Mouse (Mus musculus): ENCODE data around the gene Lgals9.

Lgals9 gene

GRCm38 (mm10) chr11:78973381-78974150 lies 11.2 kb downstream of the Lgals9 start:
- no peak for DNase-seq

- no peak for DNase-seq
These were observed 11.9 kb downstream of the Lgals9 start for GRCm38 (mm10) chr11:78972811-78973351.

GRCm38 (mm10) chr11:78972328-78972727 lies 12.4 kb downstream of the Lgals9 start:
- no peak for DNase-seq

- no peak for DNase-seq
These were observed 13.0 kb downstream of the Lgals9 start for GRCm38 (mm10) chr11:78971746-78972145.

- no peak for DNase-seq
These were observed 13.7 kb downstream of the Lgals9 start for GRCm38 (mm10) chr11:78971096-78971495.

GRCm38 (mm10) chr11:78968121-78968520 lies 16.6 kb downstream of the Lgals9 start:
- DNase-seq: no peak

GRCm38 (mm10) chr11:78967371-78967770 lies 17.4 kb downstream of the Lgals9 start:
- DNase-seq: peak; percentile 6

- no peak for DNase-seq
These were observed 23.5 kb downstream of the Lgals9 start for GRCm38 (mm10) chr11:78961221-78961620.

GRCm38 (mm10) chr11:78959841-78960520 lies 24.8 kb downstream of the Lgals9 start:
- no peak for DNase-seq

GRCm38 (mm10) chr11:78959367-78959766 lies 25.4 kb downstream of the Lgals9 start:
- DNase-seq: no peak

- peak; percentile 76 for DNase-seq
These were observed 28.5 kb downstream of the Lgals9 start for GRCm38 (mm10) chr11:78956260-78956659.

- DNase-seq: no peak
These were observed 32.3 kb downstream of the Lgals9 start for GRCm38 (mm10) chr11:78952467-78952866.

GRCm38 (mm10) chr11:78950365-78950764 lies 34.4 kb downstream of the Lgals9 start:
- no peak for DNase-seq

GRCm38 (mm10) chr11:78943083-78943482 lies 41.7 kb downstream of the Lgals9 start:
- DNase-seq: no peak

GRCm38 (mm10) chr11:78935178-78935577 lies 49.6 kb downstream of the Lgals9 start:
- DNase-seq: no peak

- no peak for DNase-seq
These were observed 50.0 kb downstream of the Lgals9 start for GRCm38 (mm10) chr11:78934727-78935126.

- no peak for DNase-seq
These were observed 50.4 kb downstream of the Lgals9 start for GRCm38 (mm10) chr11:78934307-78934706.

GRCm38 (mm10) chr11:78929345-78929744 lies 55.4 kb downstream of the Lgals9 start:
- peak; percentile 60 for DNase-seq

- no peak for DNase-seq
These were observed 59.8 kb downstream of the Lgals9 start for GRCm38 (mm10) chr11:78924916-78925315.

- no peak for DNase-seq
These were observed 60.6 kb downstream of the Lgals9 start for GRCm38 (mm10) chr11:78924111-78924510.

GRCm38 (mm10) chr11:78922678-78923407 lies 61.9 kb downstream of the Lgals9 start:
- DNase-seq: peak; percentile 7

GRCm38 (mm10) chr11:78920411-78920939 lies 64.3 kb downstream of the Lgals9 start, which contains the start of gene Nos2:
Gene Nos2, plus strand, starts transcription at chr11:78920787.
- DNase-seq: no peak

GRCm38 (mm10) chr11:78919745-78920144 lies 65.0 kb downstream of the Lgals9 start:
- no peak for DNase-seq

Data from cerebellum, adult 8-10 months (tissue).